Comparison of ENCODE assay signal across 22 mouse cellular contexts in genomic region chr13:73141302-73141701, GRCm38 (mm10).
"Had no signal": no experiment of that assay in that cellular context is flagged by ENCODE, and none has a peak within 500 bp of the region (broad histone marks: within the 10 kb centered on the region; RNA-seq: fewer than 3 reads in every experiment).

No protein-coding gene starts in this region.

- H3K9ac ChIP-seq: kidney, embryonic 15.5 days; limb, embryonic 12.5 days; limb, embryonic 15.5 days; liver, embryonic 14.5 days; liver, postnatal 0 days; lung, embryonic 14.5 days; midbrain, embryonic 12.5 days; midbrain, embryonic 15.5 days; neural tube, embryonic 12.5 days; neural tube, embryonic 15.5 days had no signal

- H3K27me3 ChIP-seq: kidney, embryonic 15.5 days; limb, embryonic 12.5 days; limb, embryonic 15.5 days; midbrain, embryonic 12.5 days; midbrain, embryonic 15.5 days; neural tube, embryonic 12.5 days; neural tube, embryonic 15.5 days had no signal

- ATAC-seq: liver, postnatal 0 days; lung, postnatal 0 days; midbrain, embryonic 15.5 days had no signal

- H3K4me2 ChIP-seq: kidney, embryonic 15.5 days; limb, embryonic 12.5 days; limb, embryonic 15.5 days; liver, embryonic 11.5 days; lung, embryonic 14.5 days; midbrain, embryonic 12.5 days; midbrain, embryonic 15.5 days; neural tube, embryonic 12.5 days; neural tube, embryonic 15.5 days had no signal

- H3K36me3 ChIP-seq: kidney, embryonic 15.5 days; limb, embryonic 12.5 days; limb, embryonic 15.5 days; midbrain, embryonic 12.5 days; midbrain, embryonic 15.5 days; neural tube, embryonic 12.5 days; neural tube, embryonic 15.5 days had no signal

- H3K27ac ChIP-seq: kidney, embryonic 15.5 days; limb, embryonic 12.5 days; limb, embryonic 15.5 days; liver, embryonic 14.5 days; macrophage; midbrain, embryonic 12.5 days; midbrain, embryonic 15.5 days; neural tube, embryonic 12.5 days; neural tube, embryonic 15.5 days; stomach, postnatal 0 days had no signal

- H3K4me1 ChIP-seq: kidney, embryonic 15.5 days; limb, embryonic 12.5 days; limb, embryonic 15.5 days; midbrain, embryonic 12.5 days; midbrain, embryonic 15.5 days; neural tube, embryonic 12.5 days; neural tube, embryonic 15.5 days had no signal

- H3K4me3 ChIP-seq: kidney, embryonic 15.5 days; limb, embryonic 12.5 days; limb, embryonic 15.5 days; midbrain, embryonic 12.5 days; midbrain, embryonic 15.5 days; neural tube, embryonic 12.5 days; neural tube, embryonic 15.5 days had no signal

- H3K9me3 ChIP-seq: kidney, embryonic 15.5 days; limb, embryonic 15.5 days; midbrain, embryonic 12.5 days; midbrain, embryonic 15.5 days; neural tube, embryonic 12.5 days had no signal

- DNase-seq: kidney, adult 8-10 months; kidney, postnatal 10 days; kidney, postnatal 36 days; left cerebral cortex, postnatal 4 days; liver, postnatal 0 days; lung, embryonic 14.5 days; right cerebral cortex, adult 18-20 months; right cerebral cortex, postnatal 14 days; right cerebral cortex, postnatal 4 days; thymus, postnatal 25 days had no signal
